Mouse (Mus musculus) hindbrain, embryonic 16.5 days (tissue): ENCODE results near the gene Insyn1. TPM values are rescaled to one million over a fixed set of nuclear protein-coding genes. Genes with fewer than 3 reads are reported as not detected.

Experiments
- ATAC-seq: fragments of 200-750 bp; cut with Nextera tagmentation; 2 replicates; pipeline ENCODE4 v1.8.0; 2017; ENCODE audit warnings: moderate TSS enrichment, moderate library complexity
- H3K27ac ChIP-seq: fragments of 300-500 bp; sonication (generic); 2 replicates; pipeline ENCODE4 v1.5.1; 2014; ENCODE audit warnings: low read depth, mild to moderate bottlenecking, control low read depth, low read length, moderate library complexity
- H3K27me3 ChIP-seq: fragments of 300-500 bp; sonication (generic); replicated peaks from 2 replicates; pipeline ENCODE4 v1.6.1; 2014; ENCODE audit warnings: low read length; ENCODE audit not compliant: control insufficient read depth, insufficient read depth
- H3K36me3 ChIP-seq: fragments of 300-500 bp; sonication (generic); 2 replicates; pipeline ENCODE4 v1.6.1; 2014; ENCODE audit warnings: mild to moderate bottlenecking, low read length, moderate library complexity, mixed read lengths; ENCODE audit not compliant: control insufficient read depth, insufficient read depth
- H3K4me1 ChIP-seq: fragments of 300-500 bp; sonication (generic); 2 replicates; pipeline ENCODE4 v1.6.1; 2014; ENCODE audit warnings: low read depth, low read length; ENCODE audit not compliant: control insufficient read depth, insufficient read depth
- H3K4me2 ChIP-seq: fragments of 300-500 bp; sonication (generic); 2 replicates; pipeline ENCODE4 v1.6.1; 2014; ENCODE audit warnings: mild to moderate bottlenecking, low read length, control low read depth, moderate library complexity
- H3K4me3 ChIP-seq: fragments of 300-500 bp; sonication (generic); 2 replicates; pipeline ENCODE4 v1.5.1; 2014; ENCODE audit warnings: mild to moderate bottlenecking, low read length, control low read depth, moderate library complexity
- H3K9ac ChIP-seq: fragments of 300-500 bp; sonication (generic); 2 replicates; pipeline ENCODE4 v1.6.1; 2014; ENCODE audit warnings: low read depth, mild to moderate bottlenecking, control low read depth, low read length, moderate library complexity
- H3K9me3 ChIP-seq: fragments of 300-500 bp; sonication (generic); 2 replicates; pipeline ENCODE4 v1.6.1; 2014; ENCODE audit warnings: mild to moderate bottlenecking, low read length, moderate library complexity; ENCODE audit not compliant: control insufficient read depth
- WGBS: fragments of 180-500 bp; shearing (Covaris S2); extraction: QIAGEN DNeasy Blood & Tissue Kit; methylation state at CpG from one replicate; pipeline ENCODE4 v1.1.7; 2014; 5-methylcytosine and 5-hydroxymethylcytosine counted together
- polyA plus RNA-seq: library from polyadenylated mRNA; unstranded; fragments of >200 nt; fragmentation: Nextera tagmentation; extraction: Ambion mirVana; gene quantifications from 2 replicates; pipeline ENCODE4 v1.2.1, GENCODE M21; 2015

Gene Insyn1
- polyA plus RNA-seq, 1 experiment from 2014 or later: 8.5 TPM

GRCm38 (mm10) chr9:58539886-58540285 lies 51.5 kb downstream of the Insyn1 start:
- Histone ChIP-seq H3K27me3 (no peaks in the 10 kb centered on the region), H3K9me3 (no peaks in the 10 kb centered on the region), H3K36me3 (peaks cover 11% of the 10 kb centered on the region), H3K4me1 (peaks cover 11% of the 10 kb centered on the region), H3K4me2 (no peak overlapping the region), H3K9ac (no peak overlapping the region), H3K4me3 (no peak overlapping the region), H3K27ac (no peak overlapping the region)
- ATAC-seq: no peak
- WGBS: 45% methylated on average over 5 of the region's 5 CpGs

GRCm38 (mm10) chr9:58541895-58542338 lies 53.5 kb downstream of the Insyn1 start:
- Histone ChIP-seq H3K4me3 (no peak overlapping the region), H3K27me3 (no peaks in the 10 kb centered on the region), H3K9me3 (no peaks in the 10 kb centered on the region), H3K4me1 (peaks cover 11% of the 10 kb centered on the region), H3K9ac (0 out of 2 replicates have a peak overlapping the region, but pooled peaks have one; percentile 29), H3K36me3 (peaks cover 6% of the 10 kb centered on the region), H3K27ac (peak overlapping the region; percentile 60), H3K4me2 (no peak overlapping the region)
- no peak for ATAC-seq
- WGBS: 39% methylated on average over 6 of the region's 6 CpGs

GRCm38 (mm10) chr9:58544879-58545324 lies 56.5 kb downstream of the Insyn1 start:
- H3K4me3 ChIP-seq: no peak overlapping the region
- peaks cover 18% of the 10 kb centered on the region for H3K4me1 ChIP-seq

GRCm38 (mm10) chr9:58545428-58545827 lies 57.0 kb downstream of the Insyn1 start:
- Histone ChIP-seq H3K9me3 (no peaks in the 10 kb centered on the region), H3K27me3 (no peaks in the 10 kb centered on the region), H3K4me2 (peak overlapping the region; percentile 17), H3K36me3 (no peaks in the 10 kb centered on the region), H3K4me3 (no peak overlapping the region), H3K9ac (peak overlapping the region; percentile 6; the same call in 1 of the 2 replicates), H3K4me1 (peaks cover 18% of the 10 kb centered on the region), H3K27ac (no peak overlapping the region)
- 73% methylated on average over 6 of the region's 6 CpGs for WGBS
- ATAC-seq: no peak

More at GRCm38 (mm10) chr9:58544879-58545324, 56.5 kb downstream of the Insyn1 start:
- Histone ChIP-seq H3K27ac (no peak overlapping the region), H3K27me3 (no peaks in the 10 kb centered on the region), H3K9me3 (no peaks in the 10 kb centered on the region), H3K9ac (peak overlapping the region; percentile 6; the same call in 1 of the 2 replicates), H3K4me2 (peak overlapping the region; percentile 17), H3K36me3 (no peaks in the 10 kb centered on the region)
- 55% methylated on average over 4 of the region's 4 CpGs for WGBS
- ATAC-seq: no peak

- no peaks in the 10 kb centered on the region for H3K36me3 ChIP-seq
- no peak overlapping the region for H3K9ac ChIP-seq
- WGBS: 54% methylated on average over 11 of the region's 11 CpGs
- peaks cover 14% of the 10 kb centered on the region for H3K4me1 ChIP-seq
- H3K27ac ChIP-seq: no peak overlapping the region
- H3K9me3 ChIP-seq: no peaks in the 10 kb centered on the region
- H3K27me3 ChIP-seq: no peaks in the 10 kb centered on the region
- H3K4me3 ChIP-seq: no peak overlapping the region
- H3K4me2 ChIP-seq: no peak overlapping the region
- no peak; the same call in 1 of the 2 replicates for ATAC-seq
These were observed 58.4 kb downstream of the Insyn1 start for GRCm38 (mm10) chr9:58546630-58547360.

- no peak for ATAC-seq
- H3K27ac ChIP-seq: no peak overlapping the region
- no peaks in the 10 kb centered on the region for H3K9me3 ChIP-seq
- H3K4me3 ChIP-seq: no peak overlapping the region
- H3K9ac ChIP-seq: no peak overlapping the region
- 38% methylated on average over 4 of the region's 4 CpGs for WGBS
- H3K36me3 ChIP-seq: no peaks in the 10 kb centered on the region
- H3K4me2 ChIP-seq: no peak overlapping the region
- peaks cover 17% of the 10 kb centered on the region for H3K4me1 ChIP-seq
- no peaks in the 10 kb centered on the region for H3K27me3 ChIP-seq
These were observed 60.5 kb downstream of the Insyn1 start for GRCm38 (mm10) chr9:58548897-58549296.

Other genes with a start within 250 kb of the Insyn1 start
- gene Pml, start 238.8 kb upstream of the Insyn1 start, polyA plus RNA-seq: 3.9 and 6.0 TPM in 2 replicates
- gene Stoml1, start 235.4 kb upstream of the Insyn1 start, polyA plus RNA-seq: 141 and 142 TPM in 2 replicates
- gene Loxl1, start 175.4 kb upstream of the Insyn1 start, polyA plus RNA-seq: 7.4 and 10.2 TPM in 2 replicates
- gene Tbc1d21, start 118.1 kb upstream of the Insyn1 start, polyA plus RNA-seq: not detected in 2 replicates
- gene Cd276, start 66.8 kb downstream of the Insyn1 start, polyA plus RNA-seq: 24.6 and 33.7 TPM in 2 replicates
- gene Nptn, start 93.6 kb downstream of the Insyn1 start, polyA plus RNA-seq: 216 and 258 TPM in 2 replicates